Mouse (Mus musculus) erythroblast, embryonic 14.5 days (primary cell): ENCODE results near the gene Tiprl. TPM values are rescaled to one million over a fixed set of nuclear protein-coding genes. Genes with fewer than 3 reads are reported as not detected.
A peak's percentile ranks its signal among the peaks of the same experiment; 100 is the strongest.

ENCODE experiments used
- H3K27me3 ChIP-seq: 2 replicates; pipeline ENCODE4 v1.6.1; 2012; ENCODE audit warnings: inconsistent platforms; ENCODE audit not compliant: control insufficient read depth
- H3K36me3 ChIP-seq: 2 replicates; pipeline ENCODE4 v1.6.1; 2012; ENCODE audit warnings: mild to moderate bottlenecking, inconsistent platforms; ENCODE audit not compliant: control insufficient read depth
- H3K4me1 ChIP-seq: 2 replicates; pipeline ENCODE4 v1.6.1; 2012; ENCODE audit warnings: inconsistent platforms; ENCODE audit not compliant: control insufficient read depth
- H3K4me3 ChIP-seq: replicated peaks from 2 replicates; pipeline ENCODE3; 2012; ENCODE audit warnings: moderate library complexity, mild to moderate bottlenecking, inconsistent platforms
- H3K9me3 ChIP-seq: 2 replicates; pipeline ENCODE4 v1.6.1; 2012; ENCODE audit warnings: low read length, inconsistent platforms, mixed read lengths; ENCODE audit not compliant: control insufficient read depth
- GATA1 ChIP-seq: IDR thresholded peaks from 2 replicates; pipeline ENCODE4 v1.6.1; 2012; ENCODE audit warnings: low read length, inconsistent platforms, mixed read lengths
- TAL1 ChIP-seq: IDR thresholded peaks from 3 replicates; pipeline ENCODE4 v1.6.1; 2012; ENCODE audit warnings: low read length, inconsistent platforms, mixed read lengths
- polyA plus RNA-seq: library from polyadenylated mRNA; stranded (reverse); fragments of >175 nt; gene quantifications from 2 replicates; pipeline ENCODE4 v1.2.3, GENCODE M21; 2012

Tiprl gene
- polyA plus RNA-seq, result 1.1 and 1.2 TPM in 2 replicates

DNA sequence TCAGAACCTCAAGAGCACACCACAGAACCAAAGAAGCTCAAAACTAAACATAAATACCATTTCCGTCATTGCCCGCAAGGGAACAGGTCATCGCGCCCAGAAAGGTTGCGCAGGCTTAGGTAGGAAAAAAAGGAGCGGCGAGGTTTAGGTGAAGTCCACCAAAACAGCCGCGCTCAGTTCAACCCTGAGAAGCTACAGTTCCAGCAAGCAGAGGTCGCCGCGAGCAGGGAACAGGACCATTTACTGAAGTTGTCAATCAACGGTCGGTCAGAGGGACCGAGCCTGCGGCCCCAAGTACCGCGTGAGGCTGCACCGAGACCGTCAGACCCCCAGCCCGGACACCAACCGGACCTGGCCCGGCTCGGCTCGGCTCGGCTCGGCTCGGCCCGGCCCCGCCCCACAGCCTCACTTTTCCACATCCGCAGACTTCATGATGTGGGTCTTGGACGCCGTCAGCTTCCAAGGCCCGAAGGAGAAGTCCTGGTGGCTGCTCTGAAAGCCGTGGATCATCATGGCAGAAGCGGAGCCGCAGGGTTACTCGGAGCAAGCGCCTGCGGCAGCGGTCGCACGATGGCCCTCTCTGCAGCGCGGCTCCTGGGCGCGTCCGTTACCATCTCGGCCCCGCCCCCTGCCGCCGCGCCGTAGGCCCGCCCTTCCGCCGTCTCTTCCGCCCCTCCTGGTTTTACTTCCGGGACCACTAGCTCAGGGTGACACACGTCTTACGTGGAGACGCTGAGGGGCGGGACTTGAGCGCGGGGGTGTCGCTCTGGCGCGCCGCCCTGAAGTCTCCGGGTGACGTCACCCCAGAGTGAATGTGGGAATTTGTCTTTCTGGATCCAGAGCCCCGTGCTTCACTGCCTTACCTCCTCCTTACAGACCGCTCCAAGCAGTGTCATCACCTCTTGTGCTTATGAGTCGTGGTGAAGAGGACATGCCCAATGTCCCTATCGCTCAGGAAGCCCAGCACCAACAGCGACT is at the start of gene Tiprl:
TSS of gene Tiprl (minus strand) at position 676 of the 978 bp plus-strand sequence.
- no peaks in the 10 kb centered on the region for H3K9me3 ChIP-seq
- no peaks in the 10 kb centered on the region for H3K27me3 ChIP-seq
- peak within 1 kb of the TSS; percentile 99 for H3K4me3 ChIP-seq
- H3K4me1 ChIP-seq, result peaks cover 32% of the 10 kb centered on the region
- no peak for TF ChIP-seq GATA1
- no peak for TF ChIP-seq TAL1
- H3K36me3 ChIP-seq, result peaks cover 4% of the 10 kb centered on the region

DNA sequence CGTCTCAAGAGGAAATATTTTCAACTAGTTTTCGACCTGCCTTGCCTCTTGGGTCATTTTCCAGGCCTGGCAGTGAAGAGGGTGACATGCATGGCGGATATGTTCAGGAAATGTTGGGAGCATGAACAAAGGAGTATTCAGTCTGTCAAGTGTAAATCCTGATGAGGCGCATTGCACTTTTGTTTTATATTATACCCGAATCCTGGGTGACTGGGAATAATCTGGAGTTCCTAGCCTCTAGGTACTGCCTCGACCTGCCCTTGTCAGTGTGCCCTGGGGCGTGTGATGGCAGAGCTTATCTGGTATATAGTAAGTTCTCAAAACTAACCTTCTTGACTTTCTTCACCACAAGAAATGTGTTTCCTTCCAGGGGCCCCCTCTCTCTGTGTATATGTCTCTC is 47.3 kb upstream of the Tiprl start:
- TF ChIP-seq GATA1 (no peak), TAL1 (no peak)
- H3K4me3 ChIP-seq, result no peak overlapping the region
- H3K9me3 ChIP-seq, result no peaks in the 10 kb centered on the region
- peaks cover 2% of the 10 kb centered on the region; the same call in 1 of the 2 replicates for H3K4me1 ChIP-seq
- peaks cover 45% of the 10 kb centered on the region for H3K27me3 ChIP-seq
- H3K36me3 ChIP-seq, result no peaks in the 10 kb centered on the region

DNA sequence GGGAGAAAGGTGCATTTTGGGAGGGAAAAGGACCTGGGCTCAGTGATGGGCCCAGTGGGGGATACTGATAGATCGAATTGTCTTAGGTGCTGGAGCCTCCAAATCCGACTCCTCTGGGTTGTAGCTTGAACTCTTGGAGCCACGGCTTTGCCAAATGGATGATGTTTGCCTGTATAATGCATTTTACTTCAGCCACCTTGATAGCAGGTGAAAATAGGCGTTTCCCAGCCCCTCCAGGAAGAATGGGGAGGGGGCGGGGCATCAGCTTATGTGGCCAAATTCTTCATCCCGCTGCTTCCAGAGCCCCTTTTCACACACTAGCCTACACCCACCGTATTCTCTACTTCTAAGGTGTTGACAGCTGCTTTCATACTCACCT is 46.2 kb upstream of the Tiprl start:
- Histone ChIP-seq H3K4me3 (no peak overlapping the region), H3K27me3 (peaks cover 45% of the 10 kb centered on the region)

DNA sequence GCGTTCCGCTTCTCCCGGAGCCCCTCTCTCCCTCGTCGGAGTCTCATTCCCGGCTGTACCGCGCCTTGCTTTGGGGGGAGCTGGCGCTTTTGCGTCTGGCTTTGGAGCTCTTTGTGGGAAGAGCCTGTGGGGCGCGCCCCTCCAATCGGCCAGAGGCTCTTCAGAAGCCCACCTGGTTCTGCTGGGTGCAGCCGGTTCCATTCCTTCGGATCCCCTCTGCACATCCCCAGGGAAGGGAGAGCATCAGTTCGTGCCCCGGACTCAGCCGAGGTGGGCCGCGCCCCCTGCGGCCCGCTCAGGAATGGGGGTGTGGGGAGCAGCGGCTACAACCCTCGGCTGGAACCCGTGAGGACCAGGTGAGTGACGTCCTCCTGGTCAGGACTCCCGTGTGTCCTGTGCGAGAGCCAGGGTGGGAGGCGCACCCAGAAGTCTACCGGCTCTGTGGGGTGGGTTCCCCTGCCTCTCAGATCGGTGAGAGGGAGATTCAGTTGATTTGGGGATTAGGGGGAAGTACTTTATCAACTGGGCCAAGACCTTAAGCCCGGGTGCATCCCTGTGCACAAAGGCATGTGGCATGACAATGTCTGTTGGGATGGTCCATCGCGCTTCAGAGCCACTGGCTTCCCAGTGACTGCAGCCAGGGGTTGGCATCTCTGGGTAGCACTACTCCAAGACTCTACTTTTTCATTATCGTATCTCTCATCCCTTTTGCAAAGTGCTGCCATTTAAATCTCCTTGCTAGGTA is 45.6 kb upstream of the Tiprl start:
- TF ChIP-seq GATA1 (no peak), TAL1 (no peak)
- Histone ChIP-seq H3K9me3 (no peaks in the 10 kb centered on the region), H3K27me3 (peaks cover 45% of the 10 kb centered on the region), H3K4me3 (peak overlapping the region; percentile 34), H3K36me3 (no peaks in the 10 kb centered on the region), H3K4me1 (no peaks in the 10 kb centered on the region)

More for the DNA sequence above, 46.2 kb upstream of the Tiprl start:
- Histone ChIP-seq H3K9me3 (no peaks in the 10 kb centered on the region), H3K4me1 (no peaks in the 10 kb centered on the region), H3K36me3 (no peaks in the 10 kb centered on the region)
- no peak for TF ChIP-seq GATA1
- TF ChIP-seq TAL1, result no peak

DNA sequence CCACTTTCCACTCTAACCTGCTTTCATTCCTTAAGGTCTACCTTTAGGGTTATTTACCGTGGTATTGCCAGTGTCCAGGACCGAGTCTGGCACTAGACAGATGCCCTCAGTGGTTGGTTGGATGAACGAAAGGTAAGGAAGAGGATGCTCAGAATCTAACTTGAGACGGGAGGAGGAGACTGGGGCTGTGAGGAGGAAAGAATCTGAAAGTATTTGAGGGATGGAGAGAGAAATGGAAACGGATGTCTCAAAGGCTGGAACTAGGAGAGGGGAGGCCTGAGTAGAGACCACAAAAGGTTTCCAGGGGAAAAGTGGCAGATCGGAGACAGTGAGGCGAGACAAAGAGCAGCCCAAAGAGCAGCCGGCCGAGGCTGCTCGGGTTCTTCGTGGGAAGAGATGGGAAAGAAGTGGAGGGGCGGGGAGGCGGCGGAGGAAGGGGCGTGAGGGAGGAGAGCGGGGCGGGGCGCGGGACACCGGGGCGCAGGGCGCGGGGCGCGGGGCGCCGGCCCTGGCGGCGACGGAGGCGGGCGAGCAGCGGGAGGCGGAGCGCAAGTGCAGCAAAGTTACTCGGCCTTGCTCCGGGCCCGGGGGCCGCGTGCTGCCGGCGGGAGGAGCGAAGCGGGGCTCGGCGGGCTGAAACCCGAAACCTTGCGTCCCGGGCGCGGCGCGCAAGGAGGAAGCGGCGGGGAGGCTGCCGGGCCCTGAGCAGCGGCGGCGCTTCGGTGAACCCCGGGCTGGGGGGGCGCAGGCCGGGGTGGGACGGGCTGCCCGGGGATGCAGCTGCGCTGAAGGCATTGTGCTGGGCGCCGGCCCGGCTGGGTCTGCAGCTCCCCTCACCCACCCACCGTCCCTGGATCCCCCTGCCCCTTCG is 44.8 kb upstream of the Tiprl start:
- TF ChIP-seq TAL1 (no peak), GATA1 (no peak)
- peaks cover 45% of the 10 kb centered on the region for H3K27me3 ChIP-seq
- H3K36me3 ChIP-seq, result no peaks in the 10 kb centered on the region
- H3K4me1 ChIP-seq, result no peaks in the 10 kb centered on the region
- peak overlapping the region; percentile 34 for H3K4me3 ChIP-seq
- H3K9me3 ChIP-seq, result no peaks in the 10 kb centered on the region

- no peak for TF ChIP-seq GATA1
- no peak for TF ChIP-seq TAL1
- Histone ChIP-seq H3K4me1 (no peaks in the 10 kb centered on the region), H3K36me3 (no peaks in the 10 kb centered on the region), H3K4me3 (no peak overlapping the region), H3K9me3 (no peaks in the 10 kb centered on the region), H3K27me3 (peaks cover 45% of the 10 kb centered on the region)
Observed at GRCm38 (mm10) chr1:165280741-165281140, 43.9 kb upstream of the Tiprl start.

- no peak for TF ChIP-seq TAL1
- no peak for TF ChIP-seq GATA1
- Histone ChIP-seq H3K4me1 (no peaks in the 10 kb centered on the region), H3K27me3 (peaks cover 1% of the 10 kb centered on the region), H3K36me3 (no peaks in the 10 kb centered on the region), H3K9me3 (no peaks in the 10 kb centered on the region), H3K4me3 (no peak overlapping the region)
Observed at GRCm38 (mm10) chr1:165274946-165275345, 38.1 kb upstream of the Tiprl start.

DNA sequence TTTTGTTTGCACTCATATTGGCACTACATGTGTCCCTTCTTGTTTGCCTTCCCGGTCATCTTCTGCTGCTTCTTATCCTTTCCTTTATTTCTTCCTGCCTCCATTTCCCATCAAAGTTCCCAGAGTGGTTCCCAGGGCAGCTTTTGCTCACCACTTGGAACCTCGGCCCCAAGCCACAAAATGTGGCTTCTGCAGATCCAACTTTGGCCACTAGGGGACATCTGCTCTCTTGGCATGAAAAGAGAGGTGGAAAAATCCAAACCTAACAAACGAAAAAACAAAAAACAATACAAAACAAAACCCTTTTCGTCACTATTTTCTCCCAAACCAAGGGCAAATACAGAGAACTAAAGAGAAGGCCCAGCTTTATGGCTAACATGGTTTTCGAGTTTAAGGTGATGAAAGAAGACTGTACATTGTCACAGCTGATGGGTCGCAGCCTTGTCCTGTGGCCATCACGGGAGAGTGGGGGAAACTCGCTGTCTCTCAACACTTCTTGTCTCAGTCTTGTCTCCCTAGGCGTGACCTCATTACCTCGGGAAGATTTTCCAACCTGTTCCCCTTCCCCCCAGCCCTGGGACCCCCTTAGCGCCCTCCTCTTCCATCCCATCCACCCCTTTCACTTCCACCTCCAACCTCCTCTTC is 15.4 kb upstream of the Tiprl start:
- H3K27me3 ChIP-seq, result no peaks in the 10 kb centered on the region
- no peak overlapping the region for H3K4me3 ChIP-seq
- no peaks in the 10 kb centered on the region for H3K9me3 ChIP-seq
- H3K36me3 ChIP-seq, result no peaks in the 10 kb centered on the region
- TF ChIP-seq GATA1, result no peak
- no peak for TF ChIP-seq TAL1
- peaks cover 3% of the 10 kb centered on the region for H3K4me1 ChIP-seq
